Mouse (Mus musculus): ENCODE results near the gene Pan3. TPM values are rescaled to one million over a fixed set of nuclear protein-coding genes. Genes with fewer than 3 reads are reported as not detected.
A peak's percentile ranks its signal among the peaks of the same experiment; 100 is the strongest.

Pan3 gene
- polyA plus RNA-seq, 1 experiment from 2014 or later = 84.1 TPM

DNA sequence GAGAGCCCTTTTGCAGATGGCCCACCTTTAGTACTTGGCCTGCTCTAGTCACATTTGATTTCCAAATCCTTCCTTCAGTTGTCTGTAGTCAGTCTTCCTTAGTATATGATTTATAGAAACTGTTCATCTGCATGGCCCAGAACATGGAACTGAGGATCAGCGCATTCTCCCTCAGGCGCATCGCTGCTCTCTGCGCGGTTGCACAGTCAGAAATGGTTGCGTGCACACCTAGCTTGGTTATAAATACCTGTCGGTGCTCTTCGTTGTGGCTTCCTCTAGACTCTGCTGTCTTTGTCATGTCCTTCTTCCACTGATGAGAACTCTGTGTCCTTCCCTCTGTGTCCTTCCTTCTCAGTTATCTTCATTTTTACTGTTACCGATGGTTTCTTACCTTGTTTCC is 47.1 kb downstream of the Pan3 start:
- Histone ChIP-seq H3K27ac (ENCODE audit: low read depth) (no peak overlapping the region), H3K4me2 (no peak overlapping the region), H3K27me3 (ENCODE audit: insufficient read depth, low read length) (no peaks in the 10 kb centered on the region), H3K9me3 (ENCODE audit: low read depth, low read length) (no peaks in the 10 kb centered on the region), H3K4me3 (ENCODE audit: low read depth, low read length) (no peak overlapping the region), H3K9ac (no peak overlapping the region), H3K36me3 (ENCODE audit: insufficient read depth) (no peaks in the 10 kb centered on the region), H3K4me1 (ENCODE audit: insufficient read depth) (no peaks in the 10 kb centered on the region)
- TF ChIP-seq CTCF (IDR thresholded peaks at IDR 0.05; ENCODE audit: low read depth) = no peak
- WGBS = 90% methylated on average over 9 of the region's 9 CpGs
- DNase-seq (no peak), ATAC-seq (ENCODE audit: insufficient read depth) (no peak)

DNA sequence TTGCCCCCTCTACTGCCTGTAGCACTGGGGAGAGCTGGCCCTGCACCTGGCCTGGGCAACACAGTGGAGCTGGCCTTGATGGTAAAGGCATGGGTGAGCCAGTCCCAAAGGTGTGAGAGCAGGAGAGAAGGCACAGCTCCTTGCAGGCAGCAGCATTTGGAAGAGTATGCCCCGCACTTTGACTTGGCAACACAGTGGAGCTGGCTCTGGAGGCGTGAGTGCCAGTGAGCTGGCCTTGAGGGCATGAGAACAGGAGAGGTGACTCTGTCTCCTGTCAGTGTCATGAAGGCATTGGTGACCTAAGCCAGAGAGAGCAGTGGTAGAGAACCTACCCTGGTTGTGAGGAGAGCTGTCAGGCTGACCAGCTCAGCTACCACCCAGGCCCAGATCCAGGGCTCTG is 49.4 kb downstream of the Pan3 start:
- WGBS = 82% methylated on average over 2 of the region's 2 CpGs
- no peaks in the 10 kb centered on the region for H3K9me3 ChIP-seq (ENCODE audit: low read depth, low read length)
- H3K4me1 ChIP-seq (ENCODE audit: insufficient read depth) = no peaks in the 10 kb centered on the region
- no peak overlapping the region for H3K4me2 ChIP-seq
- H3K9ac ChIP-seq = no peak overlapping the region
- H3K27ac ChIP-seq (ENCODE audit: low read depth) = no peak overlapping the region
- no peak for TF ChIP-seq CTCF (IDR thresholded peaks at IDR 0.05; ENCODE audit: low read depth)
- no peaks in the 10 kb centered on the region for H3K36me3 ChIP-seq (ENCODE audit: insufficient read depth)
- no peaks in the 10 kb centered on the region for H3K27me3 ChIP-seq (ENCODE audit: insufficient read depth, low read length)
- DNase-seq (no peak), ATAC-seq (ENCODE audit: insufficient read depth) (no peak)
- no peak overlapping the region for H3K4me3 ChIP-seq (ENCODE audit: low read depth, low read length)

DNA sequence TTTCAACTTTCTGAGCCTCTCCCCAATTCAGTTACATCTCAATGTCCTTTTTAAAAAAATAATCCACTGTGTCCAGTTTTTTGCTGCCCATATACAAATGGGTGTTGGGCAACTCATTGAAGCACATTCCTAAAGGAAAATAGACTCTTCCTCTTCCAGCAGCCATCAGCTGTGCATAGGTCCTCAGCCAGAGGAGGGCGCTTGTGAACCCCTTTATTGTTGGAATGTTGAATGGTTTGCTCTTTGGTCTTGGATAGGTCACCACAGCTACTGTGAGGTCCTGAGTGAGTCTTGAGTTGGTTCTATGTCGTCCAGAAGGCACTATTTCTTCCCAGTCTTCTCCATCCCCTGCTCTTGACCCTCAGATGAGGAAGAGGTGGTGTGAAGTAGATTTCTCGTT is 54.2 kb downstream of the Pan3 start:
- Histone ChIP-seq H3K4me2 (no peak overlapping the region), H3K27ac (ENCODE audit: low read depth) (no peak overlapping the region), H3K27me3 (ENCODE audit: insufficient read depth, low read length) (no peaks in the 10 kb centered on the region), H3K36me3 (ENCODE audit: insufficient read depth) (no peaks in the 10 kb centered on the region; the same call in 1 of the 2 replicates), H3K4me3 (ENCODE audit: low read depth, low read length) (no peak overlapping the region), H3K4me1 (ENCODE audit: insufficient read depth) (no peaks in the 10 kb centered on the region), H3K9ac (no peak overlapping the region), H3K9me3 (ENCODE audit: low read depth, low read length) (no peaks in the 10 kb centered on the region)
- peak; percentile 32; the same call in 1 of the 2 replicates for TF ChIP-seq CTCF (IDR thresholded peaks at IDR 0.05; ENCODE audit: low read depth)
- WGBS = 67% methylated on average over 3 of the region's 3 CpGs
- DNase-seq = peak; percentile 33
- no peak for ATAC-seq (ENCODE audit: insufficient read depth)

DNA sequence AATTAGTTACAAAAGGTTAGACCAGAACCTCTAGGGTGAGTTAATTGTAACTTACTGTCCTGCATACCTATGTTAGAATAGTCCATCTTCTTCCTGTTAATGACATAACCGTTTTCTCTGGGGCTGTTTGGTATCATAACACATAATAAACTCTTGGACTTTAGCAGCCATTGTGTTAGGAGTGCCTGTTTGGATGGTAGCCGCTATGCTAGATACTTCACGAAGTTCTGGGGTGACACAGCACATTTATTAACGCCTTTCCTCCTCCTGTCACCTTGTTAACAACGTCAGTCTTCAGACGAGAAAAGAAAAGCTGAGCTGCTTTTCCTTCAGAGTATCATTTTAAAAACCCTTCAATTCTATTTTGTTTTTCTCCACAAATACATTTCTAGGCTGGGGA is 59.3 kb downstream of the Pan3 start:
- DNase-seq (no peak), ATAC-seq (ENCODE audit: insufficient read depth) (no peak)
- WGBS = 64% methylated on average over 6 of the region's 6 CpGs
- Histone ChIP-seq H3K4me1 (ENCODE audit: insufficient read depth) (no peaks in the 10 kb centered on the region), H3K9me3 (ENCODE audit: low read depth, low read length) (no peaks in the 10 kb centered on the region), H3K4me3 (ENCODE audit: low read depth, low read length) (no peak overlapping the region), H3K9ac (no peak overlapping the region), H3K36me3 (ENCODE audit: insufficient read depth) (peaks cover 7% of the 10 kb centered on the region; the same call in 1 of the 2 replicates), H3K27ac (ENCODE audit: low read depth) (no peak overlapping the region), H3K4me2 (no peak overlapping the region), H3K27me3 (ENCODE audit: insufficient read depth, low read length) (no peaks in the 10 kb centered on the region)
- no peak for TF ChIP-seq CTCF (IDR thresholded peaks at IDR 0.05; ENCODE audit: low read depth)

DNA sequence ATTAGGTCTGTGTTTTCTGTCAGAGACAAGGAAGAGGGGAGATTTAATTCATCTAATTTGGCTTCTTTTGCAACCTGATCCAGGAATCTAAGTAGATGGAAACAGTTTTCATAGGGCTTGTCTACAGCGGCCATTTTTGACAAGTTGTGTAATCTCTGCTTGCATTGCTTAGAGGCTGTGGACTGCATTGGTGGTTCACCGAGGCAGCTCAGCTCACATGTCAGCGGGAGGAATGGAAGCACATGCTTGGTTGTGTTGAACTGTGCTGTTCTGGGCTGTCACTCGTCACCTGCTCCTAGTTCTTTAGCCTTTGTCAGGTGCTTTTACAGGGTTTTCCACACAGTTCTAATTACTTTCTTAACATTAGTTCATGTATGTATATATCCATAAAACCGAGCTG is 60.9 kb downstream of the Pan3 start:
- H3K27me3 ChIP-seq (ENCODE audit: insufficient read depth, low read length) = no peaks in the 10 kb centered on the region
- no peak overlapping the region for H3K27ac ChIP-seq (ENCODE audit: low read depth)
- WGBS = 75% methylated on average over 5 of the region's 5 CpGs
- no peak overlapping the region for H3K4me2 ChIP-seq
- H3K36me3 ChIP-seq (ENCODE audit: insufficient read depth) = peaks cover 14% of the 10 kb centered on the region; the same call in 1 of the 2 replicates
- ATAC-seq (ENCODE audit: insufficient read depth) = no peak
- no peaks in the 10 kb centered on the region for H3K4me1 ChIP-seq (ENCODE audit: insufficient read depth)
- no peak overlapping the region for H3K4me3 ChIP-seq (ENCODE audit: low read depth, low read length)
- DNase-seq = no peak
- H3K9ac ChIP-seq = no peak overlapping the region
- no peak for TF ChIP-seq CTCF (IDR thresholded peaks at IDR 0.05; ENCODE audit: low read depth)
- H3K9me3 ChIP-seq (ENCODE audit: low read depth, low read length) = no peaks in the 10 kb centered on the region

DNA sequence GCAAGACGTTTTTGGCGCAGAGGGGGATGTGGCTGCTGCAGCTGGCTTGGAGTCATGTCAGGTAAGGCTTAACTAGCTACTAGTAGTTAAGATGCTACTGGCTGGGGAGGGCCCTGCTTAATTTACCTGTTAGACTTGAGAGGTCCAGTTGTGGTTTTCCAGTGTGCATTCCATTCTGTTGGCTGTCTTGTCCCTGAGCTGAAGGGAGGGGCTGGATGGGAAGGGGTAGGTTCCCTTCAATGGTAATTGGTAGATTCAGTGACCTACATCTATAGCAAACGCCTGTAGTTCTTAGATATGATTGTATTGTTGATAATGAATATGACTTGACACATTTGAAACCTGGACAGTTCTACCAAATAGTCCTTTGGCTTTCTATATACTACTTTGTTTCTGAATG is 62.5 kb downstream of the Pan3 start:
- 81% methylated on average over 3 of the region's 3 CpGs for WGBS
- DNase-seq (no peak), ATAC-seq (ENCODE audit: insufficient read depth) (no peak)
- no peak for TF ChIP-seq CTCF (IDR thresholded peaks at IDR 0.05; ENCODE audit: low read depth)
- Histone ChIP-seq H3K27me3 (ENCODE audit: insufficient read depth, low read length) (no peaks in the 10 kb centered on the region), H3K4me2 (no peak overlapping the region), H3K36me3 (ENCODE audit: insufficient read depth) (peaks cover 14% of the 10 kb centered on the region; the same call in 1 of the 2 replicates), H3K4me1 (ENCODE audit: insufficient read depth) (no peaks in the 10 kb centered on the region), H3K4me3 (ENCODE audit: low read depth, low read length) (no peak overlapping the region), H3K9me3 (ENCODE audit: low read depth, low read length) (no peaks in the 10 kb centered on the region), H3K9ac (no peak overlapping the region), H3K27ac (ENCODE audit: low read depth) (no peak overlapping the region)

DNA sequence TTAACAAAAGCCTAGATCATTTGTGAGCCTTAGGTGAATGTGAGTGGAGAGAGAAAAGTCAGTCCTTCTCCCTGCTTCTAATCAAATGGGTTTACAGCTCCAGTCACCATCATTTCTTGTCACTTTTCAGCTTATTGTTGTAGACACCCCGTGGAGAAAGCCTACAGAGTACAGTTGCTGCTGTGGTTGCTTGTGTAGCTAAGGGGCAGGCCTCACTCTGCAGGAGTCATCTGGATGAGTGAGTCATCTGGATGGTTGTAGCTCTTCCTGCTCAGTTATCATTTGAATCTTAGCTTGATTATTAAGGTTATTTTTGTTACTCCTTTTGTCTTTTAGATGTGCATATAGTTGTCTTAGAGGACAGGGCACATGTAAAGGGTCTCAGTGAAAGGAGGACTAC is 63.2 kb downstream of the Pan3 start:
- Histone ChIP-seq H3K27ac (ENCODE audit: low read depth) (no peak overlapping the region), H3K9me3 (ENCODE audit: low read depth, low read length) (no peaks in the 10 kb centered on the region), H3K4me3 (ENCODE audit: low read depth, low read length) (no peak overlapping the region), H3K36me3 (ENCODE audit: insufficient read depth) (peaks cover 14% of the 10 kb centered on the region; the same call in 1 of the 2 replicates), H3K27me3 (ENCODE audit: insufficient read depth, low read length) (no peaks in the 10 kb centered on the region), H3K4me2 (no peak overlapping the region), H3K4me1 (ENCODE audit: insufficient read depth) (no peaks in the 10 kb centered on the region), H3K9ac (no peak overlapping the region)
- WGBS = 69% methylated on average over 1 of the region's 1 CpGs
- DNase-seq = no peak
- ATAC-seq (ENCODE audit: insufficient read depth) = no peak
- TF ChIP-seq CTCF (IDR thresholded peaks at IDR 0.05; ENCODE audit: low read depth) = no peak

DNA sequence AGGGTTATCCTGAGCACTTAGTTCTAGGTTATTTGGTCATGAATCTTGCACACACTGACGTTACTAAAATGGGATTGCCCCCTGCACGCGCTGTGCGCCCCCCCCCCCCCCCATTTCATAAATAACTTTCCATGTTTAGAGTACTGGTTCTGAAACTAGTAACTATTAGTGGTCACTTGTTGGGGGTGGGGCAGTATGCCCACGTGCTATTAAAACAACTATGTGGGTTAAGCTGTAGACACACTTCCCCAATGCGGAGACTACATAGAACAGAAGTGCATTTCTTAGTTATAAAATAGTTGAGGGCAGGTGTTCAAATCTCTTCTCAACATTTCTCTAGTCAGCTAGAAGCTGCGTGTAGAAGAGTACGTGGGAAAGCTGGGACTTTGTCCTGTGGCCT is 63.7 kb downstream of the Pan3 start:
- H3K9me3 ChIP-seq (ENCODE audit: low read depth, low read length) = no peaks in the 10 kb centered on the region
- H3K4me2 ChIP-seq = no peak overlapping the region
- ATAC-seq (ENCODE audit: insufficient read depth) (no peak), DNase-seq (no peak)
- 86% methylated on average over 8 of the region's 8 CpGs for WGBS
- H3K27me3 ChIP-seq (ENCODE audit: insufficient read depth, low read length) = no peaks in the 10 kb centered on the region
- H3K27ac ChIP-seq (ENCODE audit: low read depth) = no peak overlapping the region
- no peaks in the 10 kb centered on the region for H3K4me1 ChIP-seq (ENCODE audit: insufficient read depth)
- peaks cover 14% of the 10 kb centered on the region; the same call in 1 of the 2 replicates for H3K36me3 ChIP-seq (ENCODE audit: insufficient read depth)
- TF ChIP-seq CTCF (IDR thresholded peaks at IDR 0.05; ENCODE audit: low read depth) = no peak
- H3K4me3 ChIP-seq (ENCODE audit: low read depth, low read length) = no peak overlapping the region
- H3K9ac ChIP-seq = no peak overlapping the region
